Mouse (Mus musculus) T-cell, adult 66 days (primary cell): ENCODE results near the gene Spem1. TPM values are rescaled to one million over a fixed set of nuclear protein-coding genes. Genes with fewer than 3 reads are reported as not detected.

Experiments used
- total RNA-seq, 2 experiments: library from RNA; stranded (reverse); gene quantifications; 3 replicates in 1 of 2; 4 replicates in 1 of 2; pipeline ENCODE4 v1.2.4; 2023

The Spem1 gene
- not detected for total RNA-seq

GRCm38 (mm10) chr11:69822080-69822479 is at the start of gene Spem1:
TSS of gene Spem1 (minus strand) at chr11:69822180.

DNA sequence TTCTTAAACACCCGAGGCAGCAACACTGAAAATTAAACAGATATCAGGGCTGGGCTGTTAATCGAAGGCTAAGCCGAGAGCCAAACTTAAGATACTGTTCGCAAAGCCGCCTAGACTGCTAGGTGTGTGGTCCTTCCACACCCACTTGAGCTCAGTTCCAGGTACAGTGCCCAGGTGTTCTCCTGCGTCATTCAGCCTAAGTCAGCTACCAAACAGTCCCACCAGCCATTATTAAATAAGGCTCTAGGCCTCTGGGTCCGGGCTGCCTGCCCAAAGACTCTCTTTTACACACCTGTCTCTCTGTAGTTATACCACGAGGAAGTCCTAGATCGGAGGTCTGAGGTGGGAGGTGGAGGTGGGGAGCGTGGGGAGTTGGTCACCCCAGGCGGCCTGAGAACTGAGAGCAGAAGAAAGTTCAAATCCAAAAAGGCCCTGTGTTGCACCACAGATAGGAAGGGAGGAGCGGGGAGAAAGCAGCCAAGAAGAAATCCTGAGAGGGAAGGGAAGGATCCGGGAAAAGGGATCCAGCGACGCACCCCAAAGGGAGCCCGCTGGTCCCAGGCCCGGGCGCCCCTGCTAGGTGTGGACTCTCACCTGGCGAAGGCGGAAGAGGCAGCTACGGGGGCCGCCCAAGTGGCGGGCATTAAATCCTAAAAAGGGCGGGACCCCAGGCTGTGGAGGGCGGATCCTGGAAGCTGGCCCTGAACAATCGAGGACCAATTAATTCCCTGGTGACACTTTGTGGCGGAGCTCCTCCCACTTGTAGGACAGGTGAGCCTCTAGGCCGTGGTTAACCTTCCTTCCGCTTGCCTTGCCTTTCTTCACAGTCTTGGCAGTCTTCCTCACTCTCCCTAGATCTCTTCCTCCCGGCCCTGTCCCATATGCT is 36.4 kb upstream of the Spem1 start, which contains the start of gene Tnk1:
Tnk1 (minus strand) TSS at position 618 of the 886 bp plus-strand sequence.

GRCm38 (mm10) chr11:69846198-69846680 is 24.3 kb upstream of the Spem1 start, which contains the start of gene Plscr3:
TSS of gene Plscr3 (plus strand) at chr11:69846376.

DNA sequence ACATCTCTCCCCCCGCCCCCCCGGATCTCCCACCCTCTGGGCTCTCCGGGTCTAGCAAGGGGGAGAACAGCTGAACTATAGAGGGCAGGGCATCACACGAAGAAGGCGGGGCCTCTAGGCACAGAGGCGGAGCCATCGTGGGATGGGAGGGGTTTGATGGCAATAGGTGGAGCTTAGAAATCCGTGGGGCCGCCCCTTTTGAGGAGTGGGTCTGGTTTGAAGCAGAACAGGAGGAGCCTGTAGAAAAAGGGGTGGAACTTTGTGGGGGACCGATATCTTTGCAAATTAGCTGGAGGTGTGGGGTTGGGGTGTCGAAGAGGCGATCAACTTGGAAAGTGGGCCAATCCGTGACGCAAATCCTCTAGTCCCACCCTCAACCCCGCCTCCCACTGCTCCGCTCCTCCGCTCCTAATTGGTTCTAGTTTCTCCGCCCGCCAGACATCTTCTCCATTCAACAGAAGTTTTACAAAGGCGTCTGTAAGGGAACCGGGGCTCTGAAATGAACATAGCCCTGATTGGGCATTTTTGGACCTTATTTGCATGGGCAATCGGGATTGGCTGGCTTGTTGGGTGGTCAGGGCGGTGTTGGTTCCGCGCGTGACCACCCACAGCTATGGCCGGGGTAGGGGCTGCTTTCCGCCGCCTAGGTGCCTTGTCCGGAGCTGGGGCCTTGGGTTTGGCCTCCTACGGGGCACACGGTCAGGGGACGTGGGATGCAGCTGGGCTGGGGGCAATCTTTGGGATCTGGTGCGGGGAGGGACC is 16.2 kb upstream of the Spem1 start, which contains the start of gene Tmem256:
Tmem256 (plus strand) TSS at position 563 of the 762 bp plus-strand sequence.

GRCm38 (mm10) chr11:69837604-69837951 is 15.6 kb upstream of the Spem1 start, which contains the start of gene Nlgn2:
TSS of gene Nlgn2 (minus strand) at chr11:69837784.

GRCm38 (mm10) chr11:69818365-69818764 is 3.6 kb downstream of the Spem1 start, which contains the start of gene Spem2:
TSS of gene Spem2 (minus strand) at chr11:69818465.

GRCm38 (mm10) chr11:69815155-69815554 is 6.8 kb downstream of the Spem1 start, which contains the start of gene Gm39566:
TSS of gene Gm39566 (minus strand) at chr11:69815298.

DNA sequence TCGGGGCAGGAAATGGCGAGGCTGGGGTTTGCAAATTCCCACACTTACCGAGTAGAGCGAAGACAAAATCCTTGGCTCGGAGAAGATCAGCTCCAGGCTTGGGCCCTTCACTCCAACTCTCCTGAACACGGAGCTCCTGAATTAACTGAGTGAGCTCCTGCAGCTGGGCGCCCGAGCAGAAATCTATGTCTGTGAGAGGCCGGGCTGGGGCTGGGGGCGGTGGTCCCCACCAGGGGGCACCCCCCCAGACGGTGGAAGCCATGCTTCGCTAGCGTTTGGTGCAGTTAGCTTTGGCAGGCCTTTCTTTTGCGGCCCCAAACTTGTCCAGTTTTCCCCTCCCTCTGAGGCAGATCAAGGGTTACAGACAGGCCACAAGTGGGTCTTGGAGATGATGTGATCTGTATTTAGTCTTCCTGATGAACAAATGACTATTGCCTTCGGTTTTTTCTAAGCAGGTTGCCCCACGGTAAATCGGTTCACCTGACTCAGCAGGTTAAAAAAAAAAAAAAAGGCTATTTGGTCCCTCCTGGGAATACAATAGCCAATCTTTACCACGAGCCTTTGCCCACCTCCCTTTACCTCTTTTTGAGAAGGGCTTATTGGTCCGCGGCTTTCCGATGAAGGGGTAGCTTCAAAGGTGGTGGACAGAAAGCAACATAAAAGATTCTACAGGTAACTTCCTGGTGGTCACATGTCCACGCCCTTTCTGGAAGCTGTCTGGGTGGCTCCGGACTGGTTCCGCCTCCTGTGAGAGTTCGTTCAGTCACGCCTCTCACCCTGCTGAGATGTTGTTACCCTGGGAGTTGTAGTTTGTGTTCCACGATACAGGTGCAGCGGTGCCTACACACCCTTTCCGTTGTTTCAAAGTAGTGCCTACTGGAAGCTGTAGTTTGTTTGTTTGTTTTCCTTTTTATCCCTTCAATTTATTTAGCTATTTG is 16.7 kb downstream of the Spem1 start, which contains the start of gene Tmem102:
Tmem102 (minus strand) TSS at position 653 of the 938 bp plus-strand sequence.

DNA sequence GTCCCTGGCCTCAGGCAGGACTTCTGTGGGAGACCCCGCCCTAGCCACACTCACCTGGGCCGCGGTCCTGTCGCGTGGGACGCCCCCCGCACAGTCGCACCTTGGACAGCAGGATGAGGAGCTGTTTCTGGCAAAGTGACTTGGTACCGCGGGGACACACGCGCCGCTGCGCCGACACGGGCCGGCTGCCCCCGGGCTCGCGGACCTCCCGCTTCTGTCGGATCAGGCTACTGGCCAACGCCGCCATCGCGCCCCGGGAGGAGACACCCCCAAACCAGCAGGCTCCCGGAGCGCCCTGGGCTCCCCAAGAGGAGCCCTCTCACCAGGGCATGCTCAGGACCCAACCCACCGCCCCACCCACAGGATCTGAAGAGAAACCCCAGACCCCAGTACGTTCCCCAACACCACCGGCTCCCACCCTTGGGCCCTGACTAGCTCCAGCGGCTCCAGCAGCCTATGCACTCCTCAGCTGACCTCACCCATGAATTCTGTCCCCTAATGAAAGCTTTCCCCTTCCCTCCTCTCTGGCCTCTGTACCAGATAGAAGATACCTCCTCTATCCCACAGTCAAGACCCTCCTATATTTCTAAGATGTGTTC is 20.5 kb downstream of the Spem1 start, which contains the start of gene Fgf11:
Fgf11 (minus strand) TSS at position 479 of the 599 bp plus-strand sequence.

DNA sequence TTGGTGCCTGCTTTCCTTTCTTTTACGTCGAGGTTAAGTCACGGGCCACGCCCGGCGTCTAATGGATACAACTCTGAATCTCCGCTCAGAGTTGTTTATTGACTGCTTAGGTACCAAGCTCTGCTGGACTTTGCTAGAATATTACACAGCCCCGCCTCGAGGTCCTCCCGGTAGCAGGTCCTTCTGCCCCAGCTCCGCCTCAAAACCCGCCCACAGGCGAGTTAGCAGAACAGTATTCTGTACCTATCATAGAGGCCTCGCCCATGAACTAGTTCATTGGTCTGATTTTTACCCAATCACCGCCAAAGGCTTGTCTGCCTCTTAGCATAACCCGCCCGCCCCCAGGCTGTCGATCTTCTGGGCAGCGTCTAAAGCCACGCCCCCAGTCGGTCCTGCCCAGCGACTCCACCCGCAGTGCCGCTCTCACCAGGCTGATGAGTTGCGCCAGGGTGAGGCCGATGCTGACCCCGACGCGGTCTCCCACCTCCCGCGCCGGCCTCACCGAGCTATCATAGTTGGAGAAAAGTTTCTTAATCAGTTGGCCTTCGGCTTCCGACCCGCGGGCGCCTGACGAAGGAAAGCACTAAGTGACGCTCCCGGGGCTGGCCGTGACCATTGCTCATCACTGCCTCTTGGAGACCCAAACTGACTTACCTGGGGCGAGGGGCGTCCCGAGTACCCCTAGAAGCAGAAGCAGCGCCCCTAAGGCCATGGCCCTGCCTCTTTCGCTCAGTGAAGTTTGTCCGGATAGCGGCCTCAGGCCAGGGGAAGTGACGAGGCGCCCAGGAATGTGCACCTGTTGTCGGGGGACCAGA is 26.6 kb downstream of the Spem1 start, which contains the start of gene Chrnb1:
Chrnb1 (minus strand) TSS at position 776 of the 815 bp plus-strand sequence.

Other genes with a start within 250 kb of the Spem1 start
- 10 to 100 TPM; 16.2 TPM for gene Wrap53, start 241.9 kb downstream of the Spem1 start, total RNA-seq
- 100 to 1,000 TPM; 146 to 161 TPM for gene Trp53, start 241.8 kb downstream of the Spem1 start, total RNA-seq
- gene Atp1b2, start 216.2 kb downstream of the Spem1 start, total RNA-seq: 1 to 10 TPM; 1.3 to 3.2 TPM
- gene Shbg, start 204.3 kb downstream of the Spem1 start, total RNA-seq: not detected
- gene Sat2, start 200.2 kb downstream of the Spem1 start, total RNA-seq: not detected
- 10 to 100 TPM; 77.7 to 93.7 TPM for gene Fxr2, start 189.2 kb downstream of the Spem1 start, total RNA-seq
- gene Sox15, start 166.9 kb downstream of the Spem1 start, total RNA-seq: under 1 TPM; 0.71 to 0.90 TPM
- gene Mpdu1, start 159.5 kb downstream of the Spem1 start, total RNA-seq: 10 to 100 TPM; 69.8 to 73.0 TPM
- 10 to 100 TPM; 13.1 to 17.2 TPM for gene Cd68, start 156.0 kb downstream of the Spem1 start, total RNA-seq
- 100 to 1,000 TPM; 875 to 923 TPM for gene Eif4a1, start 149.8 kb downstream of the Spem1 start, total RNA-seq
- gene Senp3, start 140.1 kb downstream of the Spem1 start, total RNA-seq: 100 to 1,000 TPM in 1 of 2 experiments, 10 to 100 TPM in 1; 99.8 to 112 TPM
- not detected for gene Tnfsf13, start 136.4 kb downstream of the Spem1 start, total RNA-seq
- 1 to 10 TPM in 1 of 2 experiments, under 1 TPM in 1; 0.47 to 1.3 TPM for gene Tnfsf12, start 126.3 kb downstream of the Spem1 start, total RNA-seq
- gene Tnfsfm13, start 126.1 kb downstream of the Spem1 start, total RNA-seq: under 1 TPM in 1 of 2 experiments, not detected in 1; 0.36 TPM
- gene Polr2a, start 63.5 kb downstream of the Spem1 start, total RNA-seq: 100 to 1,000 TPM; 156 to 172 TPM
- gene Slc35g3, start 60.2 kb downstream of the Spem1 start, total RNA-seq: not detected
- gene Zbtb4, start 56.3 kb downstream of the Spem1 start, total RNA-seq: 10 to 100 TPM; 46.9 to 48.0 TPM
- 1 to 10 TPM; 3.7 to 4.6 TPM for gene Chrnb1, start 26.2 kb downstream of the Spem1 start, total RNA-seq
- not detected for gene Fgf11, start 20.3 kb downstream of the Spem1 start, total RNA-seq
- not detected for gene Tmem102, start 16.6 kb downstream of the Spem1 start, total RNA-seq
- gene Gm39566, start 6.9 kb downstream of the Spem1 start, total RNA-seq: not detected
- not detected for gene Spem2, start 3.7 kb downstream of the Spem1 start, total RNA-seq
- gene Nlgn2, start 15.6 kb upstream of the Spem1 start, total RNA-seq: 1 to 10 TPM in 1 of 2 experiments, under 1 TPM in 1; 0.95 to 1.3 TPM
- gene Tmem256, start 16.3 kb upstream of the Spem1 start, total RNA-seq: 10 to 100 TPM; 18.6 to 19.6 TPM
- 10 to 100 TPM; 13.7 to 17.8 TPM for gene Plscr3, start 24.2 kb upstream of the Spem1 start, total RNA-seq
- gene Tnk1, start 36.5 kb upstream of the Spem1 start, total RNA-seq: not detected
- gene Tmem95, start 55.8 kb upstream of the Spem1 start, total RNA-seq: not detected
- gene Kctd11, start 59.2 kb upstream of the Spem1 start, total RNA-seq: 1 to 10 TPM; 1.5 to 2.1 TPM
- 100 to 1,000 TPM; 462 TPM for gene Acap1, start 73.4 kb upstream of the Spem1 start, total RNA-seq
- 1 to 10 TPM; 3.5 to 3.6 TPM for gene 2810408A11Rik, start 78.8 kb upstream of the Spem1 start, total RNA-seq
- 10 to 100 TPM; 64.4 to 66.0 TPM for gene Neurl4, start 78.9 kb upstream of the Spem1 start, total RNA-seq
- gene Gps2, start 91.7 kb upstream of the Spem1 start, total RNA-seq: 100 to 1,000 TPM; 132 to 133 TPM
- gene Eif5a, start 99.8 kb upstream of the Spem1 start, total RNA-seq: 100 to 1,000 TPM; 389 to 417 TPM
- not detected for gene Ybx2, start 113.6 kb upstream of the Spem1 start, total RNA-seq
- gene Slc2a4, start 126.0 kb upstream of the Spem1 start, total RNA-seq: not detected
- gene Cldn7, start 142.6 kb upstream of the Spem1 start, total RNA-seq: not detected
- 100 to 1,000 TPM; 113 to 123 TPM for gene Ctdnep1, start 159.0 kb upstream of the Spem1 start, total RNA-seq
- 10 to 100 TPM; 36.1 to 48.5 TPM for gene Elp5, start 160.3 kb upstream of the Spem1 start, total RNA-seq
- gene Gabarap, start 169.0 kb upstream of the Spem1 start, total RNA-seq: 100 to 1,000 TPM; 182 to 187 TPM
- 10 to 100 TPM; 64.4 to 67.2 TPM for gene Phf23, start 173.6 kb upstream of the Spem1 start, total RNA-seq
- 10 to 100 TPM; 40.8 to 42.1 TPM for gene Dvl2, start 178.4 kb upstream of the Spem1 start, total RNA-seq
- 10 to 100 TPM; 62.0 to 75.3 TPM for gene Acadvl, start 193.2 kb upstream of the Spem1 start, total RNA-seq
- 10 to 100 TPM; 36.4 to 38.1 TPM for gene Dlg4, start 194.8 kb upstream of the Spem1 start, total RNA-seq
- gene Asgr1, start 231.9 kb upstream of the Spem1 start, total RNA-seq: not detected